Mouse (Mus musculus) lung, embryonic 15.5 days (tissue): ENCODE measurements around the gene Timm44. TPM values are rescaled to one million over a fixed set of nuclear protein-coding genes. Genes with fewer than 3 reads are reported as not detected.

Experiments used
- polyA plus RNA-seq: library from polyadenylated mRNA; unstranded; fragments of >200 nt; fragmentation: Nextera tagmentation; extraction: Ambion mirVana; gene quantifications from 2 replicates; pipeline ENCODE4 v1.2.1, GENCODE M21; 2015

Gene Timm44
- polyA plus RNA-seq, 1 experiment from 2014 or later, result 56.0 TPM

Other genes with a start within 250 kb of the Timm44 start
- gene Cd209f, start 170.1 kb downstream of the Timm44 start, polyA plus RNA-seq, result not detected in 2 replicates
- not detected in 2 replicates for gene Cd209g, start 141.8 kb downstream of the Timm44 start, polyA plus RNA-seq
- gene Evi5l, start 109.3 kb downstream of the Timm44 start, polyA plus RNA-seq, result 21.3 and 23.5 TPM in 2 replicates
- 7.5 TPM in 2 replicates for gene Prr36, start 58.5 kb downstream of the Timm44 start, polyA plus RNA-seq
- 3.8 and 4.2 TPM in 2 replicates for gene Lrrc8e, start 49.1 kb downstream of the Timm44 start, polyA plus RNA-seq
- 29.6 and 31.3 TPM in 2 replicates for gene Map2k7, start 37.2 kb downstream of the Timm44 start, polyA plus RNA-seq
- gene Gm49320, start 37.0 kb downstream of the Timm44 start, polyA plus RNA-seq, result 1.4 and 1.5 TPM in 2 replicates
- gene Tgfbr3l, start 27.7 kb downstream of the Timm44 start, polyA plus RNA-seq, result 2.5 and 3.4 TPM in 2 replicates
- 60.8 and 61.6 TPM in 2 replicates for gene Snapc2, start 22.8 kb downstream of the Timm44 start, polyA plus RNA-seq
- gene Ctxn1, start 16.6 kb downstream of the Timm44 start, polyA plus RNA-seq, result 75.3 and 75.6 TPM in 2 replicates
- 16.8 and 30.8 TPM in 2 replicates for gene Ccl25, start 49.3 kb upstream of the Timm44 start, polyA plus RNA-seq
- 270 and 272 TPM in 2 replicates for gene Elavl1, start 49.5 kb upstream of the Timm44 start, polyA plus RNA-seq
- gene Cers4, start 217.1 kb upstream of the Timm44 start, polyA plus RNA-seq, result 25.6 and 31.3 TPM in 2 replicates